Mouse (Mus musculus): ENCODE measurements around the gene Ctnnbip1. TPM values are rescaled to one million over a fixed set of nuclear protein-coding genes. Genes with fewer than 3 reads are reported as not detected.

Gene Ctnnbip1
- total RNA-seq, 1 experiment, result 18.3 TPM

DNA sequence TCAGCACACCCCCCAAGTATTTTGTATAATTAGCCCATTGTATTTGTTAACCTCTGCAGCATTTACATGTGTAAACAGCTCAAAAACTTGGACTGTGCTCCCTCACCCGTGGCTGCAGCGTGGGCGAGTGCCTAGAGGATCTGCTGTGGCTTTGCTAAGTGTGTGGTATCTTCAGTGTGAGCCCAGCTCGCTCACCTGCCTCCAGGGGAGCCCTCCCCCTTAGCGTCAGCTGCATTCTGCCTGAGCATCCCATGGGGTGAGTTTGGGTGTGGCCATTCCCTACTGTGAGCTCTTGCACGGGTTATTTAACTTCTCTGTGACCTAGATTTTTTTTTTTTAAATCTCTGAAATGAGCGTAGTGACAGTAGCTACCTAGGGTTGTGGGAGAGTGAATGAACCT, 84.2 kb downstream of the Ctnnbip1 start:
- in situ Hi-C loops (cut with MboI; ENCODE audit: low sequenced_read_pairs in 2 of 2, unreplicated experiment in 2 of 2), result no loop called here
- Histone ChIP-seq H3K36me3 (ENCODE audit: control insufficient read depth, insufficient read depth, low read length, poor library complexity, severe bottlenecking) (no peaks in the 10 kb centered on the region), H3K4me1 (ENCODE audit: control insufficient read depth in 2 of 2, insufficient read depth in 2 of 2, low read length in 2 of 2, poor library complexity in 1 of 2) (peaks cover 2 to 41% of the 10 kb centered on the region in 2 experiments), H3K9me3 (ENCODE audit: control insufficient read depth, insufficient read depth, low read depth, low read length) (no peaks in the 10 kb centered on the region), H3K4me3 (ENCODE audit: insufficient read depth in 1 of 2, low read depth in 1 of 2, low read length in 2 of 2, poor library complexity in 1 of 2, severe bottlenecking in 1 of 2) (no peak overlapping the region), H3K9ac (ENCODE audit: insufficient read depth, low read depth, low read length, poor library complexity, severe bottlenecking) (no peak overlapping the region), H3K27ac (ENCODE audit: insufficient read depth, low read depth, low read length, poor library complexity, severe bottlenecking) (no peak overlapping the region)
- DNase-seq (ENCODE audit: low read depth, low spot score), result no peak
- no peak for TF ChIP-seq ZC3H11A (IDR thresholded peaks at IDR 0.05; ENCODE audit: borderline replicate concordance, low read depth, low read length)
- peak; percentile 12; the same call in 1 of the 2 replicates for TF ChIP-seq ZNF384 (IDR thresholded peaks at IDR 0.05; ENCODE audit: low read depth, low read length)

DNA sequence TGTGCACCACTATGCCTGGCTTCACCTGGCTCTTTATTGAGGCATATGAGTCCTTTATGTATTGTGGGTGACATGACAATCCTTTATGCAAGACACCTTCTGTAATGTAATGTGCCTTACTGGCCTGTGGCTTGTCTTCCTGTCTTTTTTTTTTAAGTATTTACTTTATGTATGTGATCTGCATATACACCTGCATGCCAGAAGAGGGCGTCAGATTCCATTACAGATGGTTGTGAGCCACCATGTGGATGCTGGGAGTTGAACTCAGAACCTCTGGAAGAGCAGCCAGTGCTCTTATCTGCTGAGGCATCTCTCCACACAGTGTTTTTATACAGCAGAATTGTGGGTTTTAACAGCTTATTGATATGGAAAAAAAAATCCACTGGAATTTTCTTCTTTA, 85.8 kb downstream of the Ctnnbip1 start:
- Histone ChIP-seq H3K9me3 (ENCODE audit: control insufficient read depth, insufficient read depth, low read depth, low read length) (no peaks in the 10 kb centered on the region), H3K4me3 (ENCODE audit: insufficient read depth in 1 of 2, low read depth in 1 of 2, low read length in 2 of 2, poor library complexity in 1 of 2, severe bottlenecking in 1 of 2) (no peak overlapping the region), H3K36me3 (ENCODE audit: control insufficient read depth, insufficient read depth, low read length, poor library complexity, severe bottlenecking) (no peaks in the 10 kb centered on the region), H3K9ac (ENCODE audit: insufficient read depth, low read depth, low read length, poor library complexity, severe bottlenecking) (no peak overlapping the region), H3K4me1 (ENCODE audit: control insufficient read depth in 2 of 2, insufficient read depth in 2 of 2, low read length in 2 of 2, poor library complexity in 1 of 2) (peaks cover 6 to 46% of the 10 kb centered on the region in 2 experiments), H3K27ac (ENCODE audit: insufficient read depth, low read depth, low read length, poor library complexity, severe bottlenecking) (no peak overlapping the region)
- TF ChIP-seq CHD2 (IDR thresholded peaks at IDR 0.05; ENCODE audit: low read depth, low read length) (no peak), HCFC1 (IDR thresholded peaks at IDR 0.05; ENCODE audit: borderline replicate concordance, insufficient read depth, low read length) (no peak), MAFK (IDR thresholded peaks at IDR 0.05; ENCODE audit: insufficient read depth, low read depth, low read length) (no peak), ZNF384 (IDR thresholded peaks at IDR 0.05; ENCODE audit: low read depth, low read length) (0 out of 2 replicates have a peak, but pooled peaks have one; percentile 31), ZC3H11A (IDR thresholded peaks at IDR 0.05; ENCODE audit: borderline replicate concordance, low read depth, low read length) (no peak)
- DNase-seq (ENCODE audit: low read depth, low spot score), result no peak
- in situ Hi-C loops (cut with MboI; ENCODE audit: low sequenced_read_pairs in 2 of 2, unreplicated experiment in 2 of 2), result no loop called here

DNA sequence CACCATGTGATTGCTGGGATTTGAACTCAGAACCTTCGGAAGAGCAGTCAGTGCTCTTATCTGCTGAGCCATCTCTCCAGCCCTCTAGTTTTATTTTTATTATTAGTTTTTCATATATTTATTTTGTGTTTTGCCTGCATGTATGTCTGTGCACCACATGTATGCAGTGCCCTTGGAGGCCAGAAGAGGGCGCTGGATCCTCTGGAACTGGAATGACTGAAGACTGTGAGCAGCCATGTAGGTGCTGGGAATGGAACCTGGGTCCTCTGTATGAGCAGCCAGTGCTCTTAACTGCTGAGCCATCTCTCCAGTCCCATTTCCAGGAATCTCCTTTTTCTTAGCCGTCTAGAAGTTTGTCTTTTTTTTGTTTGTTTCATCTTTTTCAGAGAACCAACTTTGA, 86.5 kb downstream of the Ctnnbip1 start:
- Histone ChIP-seq H3K27ac (ENCODE audit: insufficient read depth, low read depth, low read length, poor library complexity, severe bottlenecking) (no peak overlapping the region), H3K4me1 (ENCODE audit: control insufficient read depth in 2 of 2, insufficient read depth in 2 of 2, low read length in 2 of 2, poor library complexity in 1 of 2) (peaks cover 6 to 47% of the 10 kb centered on the region in 2 experiments), H3K4me3 (ENCODE audit: insufficient read depth in 1 of 2, low read depth in 1 of 2, low read length in 2 of 2, poor library complexity in 1 of 2, severe bottlenecking in 1 of 2) (no peak overlapping the region), H3K36me3 (ENCODE audit: control insufficient read depth, insufficient read depth, low read length, poor library complexity, severe bottlenecking) (no peaks in the 10 kb centered on the region), H3K9me3 (ENCODE audit: control insufficient read depth, insufficient read depth, low read depth, low read length) (no peaks in the 10 kb centered on the region), H3K9ac (ENCODE audit: insufficient read depth, low read depth, low read length, poor library complexity, severe bottlenecking) (no peak overlapping the region)
- TF ChIP-seq CHD2 (IDR thresholded peaks at IDR 0.05; ENCODE audit: low read depth, low read length) (no peak), ZNF384 (IDR thresholded peaks at IDR 0.05; ENCODE audit: low read depth, low read length) (no peak), HCFC1 (IDR thresholded peaks at IDR 0.05; ENCODE audit: borderline replicate concordance, insufficient read depth, low read length) (no peak), ZC3H11A (IDR thresholded peaks at IDR 0.05; ENCODE audit: borderline replicate concordance, low read depth, low read length) (no peak), MAFK (IDR thresholded peaks at IDR 0.05; ENCODE audit: insufficient read depth, low read depth, low read length) (no peak)
- no peak for DNase-seq (ENCODE audit: low read depth, low spot score)
- in situ Hi-C loops (cut with MboI; ENCODE audit: low sequenced_read_pairs in 2 of 2, unreplicated experiment in 2 of 2), result no loop called here

DNA sequence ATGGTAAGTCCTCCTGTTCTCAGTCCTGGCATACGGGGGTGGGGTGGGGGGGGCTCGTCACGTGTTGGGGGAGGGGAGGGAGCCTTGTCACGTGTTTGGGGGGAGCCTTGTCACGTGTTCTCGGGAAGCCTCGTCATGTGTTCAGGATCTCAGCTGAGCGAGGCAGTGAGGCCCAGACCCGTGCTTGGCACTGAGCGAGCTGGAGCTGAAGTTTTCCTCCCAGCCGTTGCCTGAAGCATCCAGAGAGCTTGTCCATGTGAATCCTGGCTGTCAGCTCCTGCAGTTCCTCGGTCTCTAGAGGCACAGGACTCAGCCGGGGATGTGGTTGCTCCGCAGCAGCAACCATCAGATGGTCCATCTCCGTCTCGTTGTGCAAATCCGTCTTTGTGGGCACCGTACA, 88.0 kb downstream of the Ctnnbip1 start:
- H3K4me1 ChIP-seq (ENCODE audit: control insufficient read depth in 2 of 2, insufficient read depth in 2 of 2, low read length in 2 of 2, poor library complexity in 1 of 2), result peaks cover 6 to 38% of the 10 kb centered on the region in 2 experiments

More for the DNA sequence above, 88.0 kb downstream of the Ctnnbip1 start:
- in situ Hi-C loops (cut with MboI; ENCODE audit: low sequenced_read_pairs in 2 of 2, unreplicated experiment in 2 of 2), result no loop called here
- Histone ChIP-seq H3K27ac (ENCODE audit: insufficient read depth, low read depth, low read length, poor library complexity, severe bottlenecking) (no peak overlapping the region), H3K4me3 (ENCODE audit: insufficient read depth in 1 of 2, low read depth in 1 of 2, low read length in 2 of 2, poor library complexity in 1 of 2, severe bottlenecking in 1 of 2) (no peak overlapping the region), H3K9me3 (ENCODE audit: control insufficient read depth, insufficient read depth, low read depth, low read length) (no peaks in the 10 kb centered on the region), H3K9ac (ENCODE audit: insufficient read depth, low read depth, low read length, poor library complexity, severe bottlenecking) (peak overlapping the region; percentile 29), H3K36me3 (ENCODE audit: control insufficient read depth, insufficient read depth, low read length, poor library complexity, severe bottlenecking) (no peaks in the 10 kb centered on the region)
- TF ChIP-seq HCFC1 (IDR thresholded peaks at IDR 0.05; ENCODE audit: borderline replicate concordance, insufficient read depth, low read length), result no peak
- no peak for TF ChIP-seq ZNF384 (IDR thresholded peaks at IDR 0.05; ENCODE audit: low read depth, low read length)
- no peak for TF ChIP-seq CHD2 (IDR thresholded peaks at IDR 0.05; ENCODE audit: low read depth, low read length)
- TF ChIP-seq MAFK (IDR thresholded peaks at IDR 0.05; ENCODE audit: insufficient read depth, low read depth, low read length), result no peak
- TF ChIP-seq ZC3H11A (IDR thresholded peaks at IDR 0.05; ENCODE audit: borderline replicate concordance, low read depth, low read length), result no peak
- no peak for DNase-seq (ENCODE audit: low read depth, low spot score)
